Mouse (Mus musculus): ENCODE results near the gene N4bp3.
"Not testable (repeated sequence)": the region's sequence is repeated elsewhere in the genome, so short reads cannot be mapped to it uniquely, and the experiment has no call there.

The N4bp3 gene

DNA sequence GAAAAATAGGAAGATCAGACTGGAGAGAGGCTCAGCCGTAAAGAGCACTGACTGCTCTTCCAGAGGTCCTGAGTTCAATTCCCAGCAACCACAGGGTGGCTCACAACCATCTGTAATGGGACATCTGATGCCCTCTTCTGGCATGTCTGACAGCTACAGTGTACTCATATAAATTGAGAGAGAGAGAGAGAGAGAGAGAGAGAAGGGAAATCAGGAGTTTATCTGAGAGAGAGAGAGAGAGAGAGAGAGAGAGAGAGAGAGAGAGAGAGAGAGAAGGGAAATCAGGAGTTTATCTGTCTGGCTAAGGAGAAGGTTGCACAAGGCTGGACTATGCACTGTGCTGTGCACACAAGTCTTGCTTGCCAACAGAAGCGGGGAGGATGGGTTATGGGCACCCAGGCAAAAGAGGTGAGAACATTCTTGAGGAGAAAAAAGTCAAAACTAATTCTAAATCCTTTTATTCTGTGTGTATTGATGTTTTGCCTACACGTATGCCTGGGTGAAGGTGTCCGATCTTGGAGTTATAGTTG, 2.3 kb upstream of the N4bp3 start:
- DNase-seq (ENCODE audit: low spot score): no peak

DNA sequence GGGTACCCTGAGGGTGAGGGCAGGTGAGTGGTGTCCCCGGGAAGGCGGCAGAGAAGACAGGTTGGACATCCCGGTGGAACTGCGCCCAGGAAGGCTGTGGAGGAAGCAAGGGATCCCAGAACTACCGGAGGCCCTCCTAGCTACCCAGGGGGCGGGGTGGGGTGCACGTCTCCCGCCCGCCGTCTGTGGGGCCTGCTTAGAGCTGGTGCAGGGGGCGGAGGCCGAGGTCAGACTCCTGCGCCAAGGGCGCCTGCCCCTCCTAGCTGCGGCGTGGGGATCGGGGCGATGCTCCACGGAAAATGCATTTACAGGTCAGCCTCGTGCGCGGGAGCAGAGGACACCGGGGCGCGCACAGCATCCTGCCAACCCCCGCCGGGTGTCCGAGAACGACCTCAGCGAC, 381 bp downstream of the N4bp3 start:
- no peak for DNase-seq (ENCODE audit: low spot score)

DNA sequence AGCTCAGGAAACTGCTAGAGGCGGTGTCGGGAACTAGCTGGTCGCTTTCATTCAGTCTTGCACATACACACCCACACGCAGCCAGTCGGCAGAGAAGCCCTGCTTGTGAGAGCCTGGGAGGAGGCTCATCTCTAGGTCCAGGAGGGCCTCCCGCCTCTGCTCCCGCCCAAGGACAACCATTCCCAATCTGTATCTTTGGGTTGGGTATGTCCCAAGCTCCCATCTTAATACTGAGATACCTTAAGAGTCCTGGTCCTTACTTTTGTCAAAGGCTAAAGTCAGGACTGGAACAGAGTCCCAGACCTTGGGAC, 798 bp downstream of the N4bp3 start:
- no peak for DNase-seq (ENCODE audit: low spot score)

DNA sequence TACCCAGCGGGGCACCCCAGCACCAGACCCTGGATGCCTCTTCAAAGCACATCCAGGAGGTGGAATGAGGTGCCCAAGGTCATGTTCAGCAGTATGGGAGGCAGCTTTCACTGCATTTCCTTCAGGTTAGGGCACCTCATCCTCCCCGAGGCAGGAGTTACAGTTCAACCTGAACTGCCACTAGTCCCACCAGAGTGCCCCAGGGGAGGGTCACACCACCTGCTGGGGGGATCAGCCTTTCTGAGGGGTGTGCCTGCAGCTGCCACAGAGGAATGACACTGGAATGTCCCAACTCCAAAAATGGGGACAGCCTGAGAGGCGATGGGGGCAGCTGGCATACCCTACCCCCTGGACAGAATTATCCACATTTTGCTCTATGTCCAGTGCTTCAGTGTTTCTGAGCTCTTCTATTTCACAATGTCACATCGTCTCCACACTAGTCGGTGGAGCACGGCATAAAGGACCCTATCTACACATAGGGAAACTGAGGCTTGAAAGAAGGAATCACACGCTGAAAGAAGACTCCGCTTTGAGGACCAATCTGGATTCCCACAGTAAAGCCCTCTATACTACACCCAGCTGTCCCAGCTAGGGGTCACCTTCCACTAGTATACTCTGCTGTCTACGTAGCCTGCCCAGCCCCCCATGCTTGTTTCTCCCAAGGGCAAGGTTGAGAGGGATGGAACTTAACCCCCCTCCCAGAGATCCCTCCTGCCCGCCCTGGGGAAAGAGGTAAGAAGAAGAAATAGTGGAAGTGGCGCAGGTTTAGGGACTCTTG, 1.3 kb downstream of the N4bp3 start:
- no peak for DNase-seq (ENCODE audit: low spot score)

DNA sequence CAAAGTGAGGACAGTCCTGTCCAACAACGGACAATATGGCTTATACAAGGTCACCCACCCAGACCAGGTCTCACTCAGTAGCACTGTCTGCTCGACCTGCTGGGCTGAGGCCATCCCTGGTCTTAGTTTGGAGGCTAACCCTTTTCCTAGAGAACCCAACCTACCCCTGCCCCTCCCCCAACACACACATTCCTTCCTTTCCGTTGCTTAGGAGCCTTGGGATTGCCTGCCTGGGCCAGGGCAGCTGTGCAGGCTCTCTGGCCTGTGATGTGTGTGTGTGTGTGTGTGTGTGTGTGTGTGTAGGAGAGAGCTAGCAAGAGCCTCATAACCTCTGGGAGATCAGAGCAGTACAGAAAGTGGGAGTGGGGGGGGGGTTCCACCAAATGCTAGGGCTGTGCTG, 2.1 kb downstream of the N4bp3 start:
- no peak for DNase-seq (ENCODE audit: low spot score)

DNA sequence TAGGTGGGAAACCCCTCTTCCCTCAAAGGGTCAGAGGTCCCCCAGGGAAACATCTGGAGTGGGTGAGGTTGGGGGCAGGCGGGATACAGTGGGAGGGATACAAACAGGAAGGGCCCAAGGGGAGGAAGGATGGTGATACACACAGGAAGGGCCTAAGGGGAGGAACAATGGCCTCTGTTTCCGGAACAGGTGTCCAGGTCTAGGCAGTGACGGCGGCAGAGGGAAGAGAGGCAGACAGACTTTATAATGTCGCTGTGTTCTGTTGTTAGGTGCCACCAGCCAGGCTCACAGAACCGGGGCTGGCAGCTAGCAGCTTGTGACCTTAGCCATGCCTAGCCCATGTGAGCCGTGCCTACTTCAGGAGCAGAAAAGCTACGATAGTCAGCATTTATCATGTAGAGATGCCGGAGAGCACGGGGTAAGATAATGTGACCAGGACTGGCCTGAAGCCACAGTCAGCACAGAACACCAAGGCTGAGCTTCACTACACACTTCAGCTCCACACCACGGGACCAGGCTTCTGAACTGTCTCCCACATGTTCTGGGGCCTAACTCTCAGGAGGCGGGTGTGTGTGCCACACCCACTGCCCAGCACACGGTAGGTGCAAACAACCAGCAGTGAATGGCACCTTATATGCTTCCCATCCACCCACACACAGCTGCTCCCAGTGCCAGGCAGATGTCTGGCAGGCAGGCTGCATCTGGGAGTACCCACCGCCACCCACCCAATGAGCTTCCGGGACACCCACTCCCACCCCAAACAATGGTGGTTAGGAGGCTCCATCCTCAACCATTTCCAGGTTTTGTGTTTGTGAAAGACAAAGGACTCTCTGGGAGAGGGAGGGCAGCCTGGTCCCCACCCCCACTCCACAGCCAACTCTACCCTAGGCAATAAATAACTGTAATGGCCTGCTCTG, 3.6 kb downstream of the N4bp3 start:
- no peak for DNase-seq (ENCODE audit: low spot score)

DNA sequence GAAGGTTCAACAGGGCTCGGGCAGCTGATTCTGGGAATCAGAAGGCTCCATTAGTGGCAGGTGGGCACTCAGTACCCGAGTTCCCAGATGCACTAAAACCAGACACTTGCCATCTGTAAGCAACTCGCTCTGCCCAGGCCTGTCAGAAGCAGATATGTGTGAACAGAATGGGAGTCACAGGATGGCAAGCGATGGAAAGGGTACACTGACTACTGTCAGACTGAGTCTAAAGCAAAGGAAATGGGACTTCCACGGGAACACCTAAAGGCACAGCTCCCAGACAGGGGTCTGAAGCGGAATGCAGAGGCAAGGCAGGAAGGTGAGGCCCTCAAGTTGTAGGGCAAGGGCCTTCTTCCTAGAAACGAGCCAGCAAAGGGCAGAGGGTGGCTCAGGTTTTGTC, 4.4 kb downstream of the N4bp3 start:
- DNase-seq (ENCODE audit: low spot score): no peak

DNA sequence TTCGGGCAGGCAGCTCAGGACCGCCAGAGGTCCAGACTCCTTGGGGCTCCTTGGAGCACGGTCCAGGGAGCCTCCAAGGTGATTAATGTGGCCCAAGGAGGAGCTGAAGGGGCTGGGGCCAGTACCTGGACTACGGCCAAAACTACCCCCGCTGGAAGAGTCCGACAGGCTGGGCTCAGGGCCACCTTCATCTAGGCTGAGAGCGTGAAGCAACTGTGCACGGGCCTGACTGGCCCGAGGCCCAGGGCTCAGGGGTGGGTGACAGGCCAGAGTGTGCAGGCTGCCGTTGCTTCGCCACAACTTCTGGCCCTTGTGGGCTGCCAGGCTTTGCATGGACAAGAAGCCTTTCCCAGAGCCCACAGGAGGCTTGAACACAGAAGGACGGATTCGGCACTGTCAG, 5.3 kb downstream of the N4bp3 start:
- no peak for DNase-seq (ENCODE audit: low spot score)

DNA sequence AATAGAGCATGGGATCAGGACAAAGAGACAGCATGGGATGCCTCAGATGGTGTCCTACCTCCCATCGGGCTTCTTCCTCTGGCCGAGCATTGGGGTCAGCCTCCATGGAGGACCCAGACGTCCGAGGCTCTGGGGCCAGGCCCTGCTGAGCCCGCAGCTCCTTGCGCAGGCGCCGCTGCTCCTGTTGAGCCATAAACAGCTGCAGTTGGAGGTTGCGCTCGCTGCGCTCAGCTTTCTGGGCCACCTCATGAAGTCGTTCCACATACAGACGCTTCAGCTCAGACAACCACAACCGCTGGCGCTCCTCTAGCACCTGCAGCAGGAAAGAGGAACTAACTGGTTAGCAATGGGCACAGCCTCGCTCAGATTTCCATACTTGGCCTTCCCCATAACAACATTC, 6.4 kb downstream of the N4bp3 start:
- no peak for DNase-seq (ENCODE audit: low spot score)

DNA sequence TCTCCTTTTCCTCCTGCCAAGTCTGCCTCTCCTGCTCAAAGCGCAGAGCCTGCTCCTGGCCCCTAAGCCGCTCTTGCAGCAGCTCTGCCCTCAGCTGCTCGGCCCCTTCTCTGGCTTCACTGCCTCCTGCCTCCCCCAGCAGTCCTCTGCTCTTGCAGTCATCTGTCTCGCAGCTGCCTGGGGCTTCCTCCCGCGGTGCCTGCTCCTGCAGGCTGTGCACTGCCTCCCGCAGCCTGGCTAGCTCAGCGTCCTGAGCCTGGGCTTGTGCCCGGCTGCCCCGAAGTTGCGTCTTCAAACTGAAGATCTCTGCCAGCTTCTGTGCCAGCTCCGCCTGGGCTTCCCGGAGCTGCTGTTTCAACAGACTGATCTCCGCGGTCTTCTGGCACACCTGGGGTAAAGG, 6.9 kb downstream of the N4bp3 start:
- DNase-seq (ENCODE audit: low spot score): no peak

DNA sequence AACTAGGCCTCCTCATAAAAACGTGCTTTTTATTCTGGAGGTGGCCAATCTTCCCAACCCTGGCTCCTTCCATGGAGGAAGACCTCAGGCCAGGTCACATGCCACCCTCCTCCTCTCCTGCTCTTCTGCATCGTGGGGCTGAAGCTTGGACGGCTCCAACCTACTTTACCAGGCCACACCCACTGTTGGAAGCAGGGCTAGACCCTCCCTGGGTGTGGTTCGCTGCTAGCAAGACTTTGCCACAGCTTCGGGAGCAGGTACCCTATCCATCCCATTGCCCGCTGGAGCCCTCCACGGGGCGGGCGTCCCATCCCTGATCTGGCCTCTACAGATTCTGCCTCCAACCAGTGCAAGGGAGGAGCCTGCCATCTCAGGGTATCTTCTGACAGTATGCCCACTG, 7.4 kb downstream of the N4bp3 start:
- DNase-seq (ENCODE audit: low spot score): no peak

DNA sequence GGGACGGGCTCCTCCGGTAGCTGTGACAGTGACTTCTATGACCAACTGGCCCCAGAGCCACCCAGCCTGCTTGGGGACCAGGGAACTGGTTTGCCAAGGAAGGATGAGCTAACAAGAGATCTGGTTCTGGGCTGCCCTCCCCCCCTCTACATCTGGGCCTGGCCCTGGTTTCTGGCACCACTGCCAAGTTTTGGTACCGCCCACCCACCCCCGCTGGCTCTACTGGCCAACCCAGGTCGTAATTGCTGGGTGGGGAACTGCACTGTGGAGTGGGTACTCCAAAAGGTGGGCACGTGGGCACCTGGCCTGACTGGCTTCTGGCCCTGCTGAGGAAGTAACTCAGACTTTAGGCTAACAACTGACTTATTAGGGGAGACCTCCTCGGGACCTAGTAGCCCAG, 9.9 kb downstream of the N4bp3 start:
- DNase-seq (ENCODE audit: low spot score): peak; percentile 37

DNA sequence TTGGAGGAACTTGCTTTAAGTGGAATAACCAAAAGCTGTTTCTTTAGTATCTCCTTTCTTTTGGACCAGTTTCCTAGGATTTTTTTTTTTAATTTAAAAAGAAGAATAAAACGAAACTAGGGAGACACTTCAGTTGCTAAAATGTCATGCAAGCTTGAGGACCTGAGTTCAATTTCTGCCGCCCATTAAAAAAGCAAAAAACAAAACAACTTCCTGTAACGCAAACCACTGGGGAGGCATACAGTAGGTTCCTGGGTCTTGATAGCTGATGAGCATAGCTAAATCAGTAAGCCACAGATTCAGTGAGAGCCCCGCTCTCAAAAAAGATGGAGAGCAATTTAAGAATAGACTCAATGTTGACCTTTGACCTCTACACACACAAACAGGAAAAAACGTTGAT, 12.1 kb downstream of the N4bp3 start:
- no peak for DNase-seq (ENCODE audit: low spot score)

DNA sequence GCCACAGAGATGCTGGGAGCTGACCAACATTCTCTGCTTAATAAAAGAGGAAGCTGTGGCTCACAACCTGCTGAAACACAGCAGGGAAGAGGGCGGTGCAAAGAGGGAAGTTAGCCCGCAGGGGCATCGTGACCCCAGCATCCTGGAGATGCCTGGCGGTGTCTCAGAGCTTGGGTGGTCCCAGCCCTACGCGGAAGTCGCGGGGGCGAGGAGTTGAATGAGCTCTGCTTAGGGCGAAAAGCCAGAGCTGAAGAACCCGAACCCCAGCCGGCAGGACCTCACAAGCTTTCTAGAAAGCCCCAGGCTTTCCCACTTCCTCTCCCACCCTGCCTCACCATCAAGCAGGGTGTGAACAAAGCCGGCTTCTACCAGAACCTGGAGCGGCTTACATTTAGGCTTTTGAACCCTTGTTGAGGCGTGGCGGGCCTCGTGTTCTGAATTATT, 12.6 kb downstream of the N4bp3 start:
- no peak for DNase-seq (ENCODE audit: low spot score)

DNA sequence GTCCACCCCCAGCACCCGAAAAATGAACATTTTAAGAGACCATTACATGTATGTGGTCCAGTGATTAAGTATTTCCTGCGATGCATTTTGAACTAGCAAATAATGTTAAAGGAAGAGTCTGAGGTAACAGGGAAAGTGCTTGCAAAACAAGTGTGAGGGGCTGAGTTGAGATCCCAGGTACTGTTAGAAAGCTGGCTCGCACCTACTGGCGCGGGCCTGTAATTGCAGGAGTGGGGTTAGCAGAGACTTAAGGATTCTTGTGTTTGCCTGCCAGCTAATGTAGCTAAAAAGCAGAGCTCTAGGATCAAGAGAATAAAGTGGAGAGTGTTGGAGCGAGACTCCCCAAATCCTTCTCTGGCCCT, 14.3 kb downstream of the N4bp3 start:
- DNase-seq (ENCODE audit: low spot score): peak; percentile 92

DNA sequence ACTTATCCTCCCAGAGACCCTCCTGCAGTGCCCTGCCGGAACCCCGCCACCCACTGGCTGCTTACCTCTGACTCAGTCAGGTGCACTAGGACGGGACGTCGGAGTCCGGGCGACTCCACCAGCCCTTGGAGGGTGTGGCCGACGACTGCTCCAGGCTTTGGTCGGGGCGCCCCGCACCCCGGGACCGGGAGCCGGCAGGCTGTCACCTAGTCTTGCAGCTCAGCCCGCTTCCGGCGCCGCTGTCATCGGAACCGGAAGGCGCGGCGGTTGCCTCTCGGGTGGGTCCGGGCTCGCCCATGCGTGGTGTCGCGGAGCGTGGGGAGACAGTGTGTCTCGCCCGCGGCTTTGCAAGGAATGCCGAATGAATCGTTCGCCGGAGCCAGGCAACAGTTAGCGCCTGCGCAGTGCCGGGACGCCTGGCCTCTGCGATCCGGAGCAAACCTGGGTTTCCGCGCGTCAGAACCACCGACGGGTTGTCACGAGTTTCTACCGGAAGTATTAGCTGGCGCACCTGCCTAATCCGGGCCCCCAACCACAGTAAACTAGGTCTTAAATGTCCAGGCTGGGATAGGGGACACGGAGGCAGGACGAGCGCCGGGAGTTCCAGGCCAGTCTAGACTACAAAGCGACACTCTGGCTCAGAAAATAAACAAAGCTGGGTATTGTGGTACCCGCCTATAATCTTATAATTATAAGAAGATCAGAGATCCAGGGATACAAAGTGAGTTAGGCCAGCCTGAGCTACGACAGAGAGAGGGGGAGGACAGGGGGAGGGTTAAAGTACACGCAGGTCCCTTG, 14.9 kb downstream of the N4bp3 start, which contains the start of gene Rmnd5b:
Gene Rmnd5b, minus strand, starts transcription at position 372 of the 798 bp plus-strand sequence.
- peak; percentile 93 for DNase-seq (ENCODE audit: low spot score)

DNA sequence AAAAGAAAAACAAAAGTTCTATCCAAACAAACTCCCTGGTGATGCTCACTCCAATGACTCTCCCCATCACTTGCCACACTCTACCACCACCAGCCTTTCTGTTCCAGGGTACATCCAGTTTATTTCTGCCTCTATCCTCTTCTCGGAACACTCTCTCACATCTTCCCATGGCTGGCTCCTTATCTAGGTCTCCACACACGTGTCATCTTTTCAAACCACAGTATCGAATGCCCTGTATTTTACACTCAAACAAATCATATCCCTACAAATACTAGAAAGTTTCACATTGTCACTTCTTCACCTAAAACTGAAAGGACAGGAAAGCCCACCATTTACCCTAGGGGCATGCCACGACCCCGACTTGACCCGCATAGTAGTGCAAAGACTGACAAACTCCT, 15.5 kb downstream of the N4bp3 start:
- DNase-seq (ENCODE audit: low spot score): no peak

DNA sequence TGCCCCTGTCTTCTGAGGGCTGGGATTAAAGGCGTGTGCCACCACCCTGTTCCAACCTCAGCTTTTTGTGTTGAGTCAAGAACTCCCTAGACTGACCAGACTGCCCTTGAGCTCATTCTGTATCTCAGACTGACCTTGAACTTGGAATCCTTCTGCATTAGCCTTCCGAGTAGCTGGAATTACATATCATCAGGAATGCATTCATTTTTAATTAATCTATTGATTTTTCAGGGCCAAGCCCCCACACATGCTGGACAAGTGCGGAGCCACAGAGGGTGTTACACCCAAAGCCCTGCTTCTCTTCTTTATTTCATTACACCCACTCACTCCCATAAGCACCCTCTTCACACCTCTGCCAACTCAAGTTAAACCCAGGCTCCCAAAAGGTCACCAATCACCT, 16.9 kb downstream of the N4bp3 start:
- DNase-seq (ENCODE audit: low spot score): no peak

DNA sequence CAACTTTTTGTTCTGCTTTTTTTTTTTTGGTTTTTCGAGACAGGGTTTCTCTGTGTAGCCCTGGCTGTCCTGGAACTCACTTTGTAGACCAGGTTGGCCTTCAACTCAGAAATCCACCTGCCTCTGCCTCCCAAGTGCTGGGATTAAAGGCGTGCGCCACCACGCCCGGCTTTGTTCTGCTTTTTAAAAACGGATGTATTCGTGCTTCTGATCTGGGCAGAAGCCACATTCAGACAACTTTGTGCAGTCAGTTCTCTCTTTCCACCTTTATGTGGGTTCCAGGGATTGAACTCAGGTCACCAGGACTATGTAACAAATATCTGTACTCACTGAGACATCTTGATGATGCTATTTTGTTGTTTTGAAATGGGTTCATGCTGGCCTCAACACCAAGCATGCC, 17.4 kb downstream of the N4bp3 start:
- DNase-seq (ENCODE audit: low spot score): not testable (repeated sequence)

DNA sequence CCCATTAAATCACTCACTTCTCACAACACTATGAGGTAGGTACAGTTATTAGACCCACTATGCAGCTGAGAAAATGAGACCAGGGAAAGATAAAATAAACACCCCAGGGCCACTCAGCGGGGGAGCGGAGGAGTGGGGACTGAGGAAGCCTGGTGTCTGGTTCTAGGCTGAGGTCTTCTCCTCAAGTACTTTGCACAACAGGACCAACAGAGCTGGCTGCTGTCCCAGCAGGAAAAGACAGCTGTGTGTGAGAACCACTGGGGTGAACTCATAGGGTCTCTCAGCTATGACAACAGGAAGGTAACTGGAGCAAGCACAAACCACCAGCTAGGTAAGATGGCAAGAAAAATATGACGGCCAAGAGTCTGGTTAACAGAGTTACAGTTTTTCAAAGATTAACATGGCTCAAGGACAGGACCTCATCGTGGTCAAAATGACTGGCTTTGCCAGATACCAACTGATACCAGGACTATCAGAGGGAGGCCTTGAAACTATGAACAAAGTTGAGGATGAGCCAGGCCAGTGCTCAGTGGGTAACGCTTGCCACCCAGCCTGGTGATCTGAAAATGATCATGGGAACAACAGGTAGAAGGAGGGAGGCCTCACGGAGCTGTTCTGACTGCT, 18.4 kb downstream of the N4bp3 start:
- DNase-seq (ENCODE audit: low spot score): no peak

DNA sequence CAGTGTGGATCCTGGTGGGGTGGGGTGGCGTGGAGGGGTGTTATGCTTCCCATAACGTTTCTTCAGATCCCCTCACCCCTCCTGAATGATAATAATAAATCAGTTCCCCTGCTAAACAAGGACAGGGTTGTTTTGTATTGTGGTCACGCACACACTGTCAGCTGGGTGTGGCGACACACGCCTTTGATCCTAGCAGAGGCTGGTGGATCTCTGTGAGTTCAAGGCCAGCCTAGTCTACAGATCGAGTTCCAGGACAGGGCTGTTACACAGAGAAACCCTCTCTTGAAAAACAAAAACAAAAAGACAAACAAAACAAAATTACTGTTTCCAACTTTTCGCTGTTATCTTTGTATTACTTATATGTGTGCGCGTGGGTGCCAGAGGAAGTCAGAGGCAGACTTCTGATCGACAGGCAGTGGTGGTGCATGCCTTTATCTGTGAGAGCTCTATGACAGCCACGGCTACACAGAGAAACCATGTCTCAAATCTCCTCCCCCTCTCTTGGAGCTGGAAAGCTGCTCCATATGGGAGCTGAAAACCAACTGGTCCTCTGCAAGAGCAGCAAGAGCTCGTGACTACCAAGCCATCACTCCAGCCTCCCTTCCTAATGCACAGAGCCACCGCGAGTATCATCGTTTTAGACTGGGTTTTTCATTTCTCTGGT, 20.9 kb downstream of the N4bp3 start:
- no peak for DNase-seq (ENCODE audit: low spot score)

Data from MN1 (cell line).